Mouse (Mus musculus) hindbrain, embryonic 12.5 days (tissue): ENCODE measurements at regions not wholly inside any gene's neighbourhood (a gene's known extent, or its start where the extent isn't known, plus 50 kb on each side); places are given as distances from the start of the nearest gene placed in this dataset.
"Not testable (repeated sequence)": the region's sequence is repeated elsewhere in the genome, so short reads cannot be mapped to it uniquely, and the experiment has no call there.

Experiments used
- ATAC-seq: fragments of 200-750 bp; cut with Nextera tagmentation; 2 replicates; pipeline ENCODE4 v1.8.0; 2017; ENCODE audit warnings: moderate TSS enrichment; ENCODE audit not compliant: low FRiP score
- H3K27ac ChIP-seq: fragments of 300-500 bp; sonication (generic); 2 replicates; pipeline ENCODE4 v1.5.1; 2016; ENCODE audit warnings: mild to moderate bottlenecking
- H3K27me3 ChIP-seq: fragments of 300-500 bp; sonication (generic); 2 replicates; pipeline ENCODE4 v1.6.1; 2016; ENCODE audit warnings: mild to moderate bottlenecking
- H3K36me3 ChIP-seq: fragments of 300-500 bp; sonication (generic); 2 replicates; pipeline ENCODE4 v1.6.1; 2016; ENCODE audit warnings: mild to moderate bottlenecking
- H3K4me1 ChIP-seq: fragments of 300-500 bp; sonication (generic); 2 replicates; pipeline ENCODE4 v1.6.1; 2016
- H3K4me2 ChIP-seq: fragments of 300-500 bp; sonication (generic); replicated peaks from 2 replicates; pipeline ENCODE4 v1.6.1; 2016; ENCODE audit warnings: mild to moderate bottlenecking
- H3K4me3 ChIP-seq: fragments of 300-500 bp; sonication (generic); 2 replicates; pipeline ENCODE4 v1.5.1; 2016; ENCODE audit warnings: mild to moderate bottlenecking
- H3K9ac ChIP-seq: fragments of 300-500 bp; sonication (generic); 2 replicates; pipeline ENCODE4 v1.6.1; 2016; ENCODE audit warnings: mild to moderate bottlenecking, moderate library complexity
- H3K9me3 ChIP-seq: fragments of 300-500 bp; sonication (generic); replicated peaks from 2 replicates; pipeline ENCODE4 v1.6.1; 2016; ENCODE audit warnings: mild to moderate bottlenecking
- WGBS: fragments of 180-500 bp; shearing (Covaris S2); methylation state at CpG from one replicate; pipeline ENCODE4 v1.1.7; 2016; 5-methylcytosine and 5-hydroxymethylcytosine counted together

DNA sequence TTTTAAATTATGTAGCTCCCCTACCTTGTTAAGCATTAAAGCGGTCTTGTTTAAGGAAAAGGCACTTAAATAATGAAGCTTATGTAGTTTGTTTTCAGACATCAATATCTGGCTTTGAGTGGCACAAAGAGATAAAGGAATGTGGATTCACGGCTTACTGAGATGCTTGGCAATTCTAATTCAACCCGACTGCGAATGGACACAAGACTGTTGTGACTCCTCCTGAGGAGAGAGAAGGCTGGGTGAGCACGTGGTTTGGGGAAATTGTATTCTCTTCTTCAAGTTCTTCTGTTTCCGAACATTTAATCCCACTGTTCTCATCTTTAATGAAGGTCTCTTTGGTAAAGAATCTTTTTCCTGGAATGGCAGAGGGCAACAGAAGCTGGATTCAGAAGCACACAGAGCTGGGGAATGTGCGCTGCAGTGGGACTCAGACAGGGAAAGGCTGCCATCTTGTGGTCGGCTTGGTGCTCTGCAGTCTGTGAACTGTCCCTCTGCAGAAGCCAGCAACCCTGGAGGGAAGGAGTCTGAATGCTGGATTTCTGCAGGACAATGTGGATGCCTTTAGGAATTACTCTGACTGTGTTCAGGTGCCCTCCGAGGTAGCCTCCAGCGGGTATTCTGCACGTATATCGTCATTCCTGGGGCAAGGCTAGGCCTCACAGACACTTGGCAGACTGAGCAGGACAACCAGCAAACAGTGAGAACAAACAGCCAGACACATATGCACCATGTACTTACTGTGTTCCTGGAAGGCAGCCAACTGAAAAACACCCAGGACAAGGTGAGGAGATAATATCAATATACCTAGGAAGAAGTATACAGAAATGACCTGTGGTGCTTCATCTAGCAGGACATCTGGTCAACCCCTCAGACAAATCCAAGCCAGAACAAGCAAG lies 54.0 kb upstream of the Pax1 start:
- H3K4me1 ChIP-seq = no peaks in the 10 kb centered on the region
- no peak overlapping the region for H3K4me3 ChIP-seq
- peak overlapping the region; percentile 21; the same call in 1 of the 2 replicates for H3K4me2 ChIP-seq
- no peak overlapping the region for H3K9ac ChIP-seq
- no peaks in the 10 kb centered on the region for H3K9me3 ChIP-seq
- H3K27me3 ChIP-seq = peaks cover 29% of the 10 kb centered on the region
- H3K36me3 ChIP-seq = no peaks in the 10 kb centered on the region
- peak; percentile 87 for ATAC-seq
- 21% methylated on average over 12 of the region's 12 CpGs for WGBS
- H3K27ac ChIP-seq = no peak overlapping the region

DNA sequence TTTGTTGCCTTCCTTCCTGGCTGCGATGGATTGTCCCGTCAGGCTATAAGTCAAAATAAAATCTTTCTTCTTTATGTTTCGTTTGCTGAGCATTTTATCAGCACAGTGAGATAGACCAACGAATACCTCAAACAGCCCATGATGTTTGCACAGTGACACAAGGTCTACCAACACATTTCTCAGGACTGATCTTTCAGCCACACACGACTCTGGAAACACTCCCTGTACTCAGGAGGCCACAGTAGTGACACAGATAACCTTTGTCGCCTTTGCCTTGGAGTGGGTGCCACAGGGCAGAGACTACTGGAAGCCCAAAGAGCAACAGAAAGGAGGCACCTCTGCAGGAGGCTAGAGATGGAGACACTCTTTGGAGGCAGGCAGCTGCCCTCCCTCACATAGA lies 55.0 kb upstream of the Pax1 start:
- no peaks in the 10 kb centered on the region for H3K4me1 ChIP-seq
- no peaks in the 10 kb centered on the region for H3K9me3 ChIP-seq
- H3K36me3 ChIP-seq = no peaks in the 10 kb centered on the region
- 78% methylated on average over 6 of the region's 6 CpGs for WGBS
- H3K4me3 ChIP-seq = no peak overlapping the region
- ATAC-seq = no peak
- H3K27ac ChIP-seq = no peak overlapping the region
- no peak overlapping the region for H3K9ac ChIP-seq
- peaks cover 31% of the 10 kb centered on the region for H3K27me3 ChIP-seq
- no peak overlapping the region for H3K4me2 ChIP-seq

DNA sequence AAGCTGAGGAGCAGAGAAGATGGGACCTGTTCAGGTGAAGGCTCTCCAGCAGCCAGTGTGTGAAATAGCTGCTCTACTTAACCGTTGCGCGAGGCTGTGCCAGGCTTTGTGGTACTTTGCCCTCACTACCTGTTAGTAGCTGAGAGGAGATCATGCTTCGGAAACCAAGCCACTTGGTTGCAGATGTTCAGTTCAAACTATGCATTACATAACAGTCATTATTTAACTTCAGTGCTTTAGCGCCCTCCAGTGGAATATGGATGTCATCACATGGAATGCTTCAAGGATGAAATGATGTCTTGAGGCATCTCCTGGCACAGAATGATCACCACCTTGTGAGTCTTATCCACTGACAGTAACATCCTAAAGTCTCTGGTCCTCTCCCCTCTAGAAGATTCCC lies 56.5 kb upstream of the Pax1 start:
- no peak overlapping the region for H3K4me2 ChIP-seq
- H3K27me3 ChIP-seq = peaks cover 31% of the 10 kb centered on the region
- H3K4me3 ChIP-seq = no peak overlapping the region
- ATAC-seq = no peak
- H3K36me3 ChIP-seq = no peaks in the 10 kb centered on the region
- H3K4me1 ChIP-seq = no peaks in the 10 kb centered on the region
- H3K9me3 ChIP-seq = no peaks in the 10 kb centered on the region
- no peak overlapping the region for H3K27ac ChIP-seq
- 21% methylated on average over 5 of the region's 5 CpGs for WGBS
- H3K9ac ChIP-seq = no peak overlapping the region

DNA sequence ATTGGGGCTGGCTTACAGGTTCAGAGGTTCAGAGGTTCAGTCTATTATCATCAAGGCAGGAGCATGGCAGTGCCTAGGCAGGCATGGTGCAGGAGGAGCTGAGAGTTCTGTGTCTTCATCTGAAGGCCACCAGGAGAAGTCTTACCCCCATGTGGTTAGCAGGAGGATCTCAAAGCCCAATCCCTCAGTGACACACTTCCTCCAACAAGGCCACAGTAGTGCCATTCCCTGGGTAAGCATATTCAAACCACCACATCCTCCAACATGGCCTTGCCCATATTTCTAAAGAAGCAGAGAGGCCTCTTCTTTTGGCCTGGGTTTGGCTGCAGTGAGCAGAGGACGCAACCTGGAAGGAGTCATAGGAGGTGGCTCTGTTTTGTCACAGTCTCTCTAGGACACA lies 61.2 kb upstream of the Pax1 start:
- no peak for ATAC-seq
- peaks cover 10% of the 10 kb centered on the region for H3K27me3 ChIP-seq
- H3K27ac ChIP-seq = no peak overlapping the region
- H3K9me3 ChIP-seq = no peaks in the 10 kb centered on the region
- WGBS = 88% methylated on average over 1 of the region's 1 CpGs
- H3K9ac ChIP-seq = no peak overlapping the region
- H3K4me2 ChIP-seq = no peak overlapping the region
- H3K4me3 ChIP-seq = no peak overlapping the region
- no peaks in the 10 kb centered on the region for H3K36me3 ChIP-seq
- peaks cover 9% of the 10 kb centered on the region for H3K4me1 ChIP-seq

DNA sequence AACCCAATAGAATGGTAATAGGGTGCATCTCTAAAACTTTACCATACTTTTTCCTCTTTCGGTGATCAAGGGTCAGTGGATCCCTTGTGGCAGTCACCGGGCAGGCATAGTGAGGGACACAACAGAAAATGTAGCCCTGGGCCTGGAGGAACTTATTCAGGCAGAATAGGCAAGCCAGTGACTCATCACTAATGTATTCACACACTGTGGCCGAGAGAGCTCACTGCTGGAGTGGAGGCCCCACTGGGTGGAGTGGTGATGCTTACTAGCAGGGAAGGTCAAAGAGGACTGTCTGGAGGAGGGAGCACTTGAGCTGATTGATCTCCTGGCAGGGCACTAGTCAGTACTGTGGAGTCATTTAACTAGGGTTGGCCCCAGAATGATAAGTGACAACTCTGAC lies 62.4 kb upstream of the Pax1 start:
- H3K27ac ChIP-seq = no peak overlapping the region
- H3K4me2 ChIP-seq = no peak overlapping the region
- peaks cover 9% of the 10 kb centered on the region for H3K4me1 ChIP-seq
- no peaks in the 10 kb centered on the region for H3K9me3 ChIP-seq
- no peak overlapping the region for H3K4me3 ChIP-seq
- H3K36me3 ChIP-seq = no peaks in the 10 kb centered on the region
- no peak for ATAC-seq
- H3K27me3 ChIP-seq = peaks cover 7% of the 10 kb centered on the region
- 74% methylated on average over 3 of the region's 3 CpGs for WGBS
- H3K9ac ChIP-seq = no peak overlapping the region

DNA sequence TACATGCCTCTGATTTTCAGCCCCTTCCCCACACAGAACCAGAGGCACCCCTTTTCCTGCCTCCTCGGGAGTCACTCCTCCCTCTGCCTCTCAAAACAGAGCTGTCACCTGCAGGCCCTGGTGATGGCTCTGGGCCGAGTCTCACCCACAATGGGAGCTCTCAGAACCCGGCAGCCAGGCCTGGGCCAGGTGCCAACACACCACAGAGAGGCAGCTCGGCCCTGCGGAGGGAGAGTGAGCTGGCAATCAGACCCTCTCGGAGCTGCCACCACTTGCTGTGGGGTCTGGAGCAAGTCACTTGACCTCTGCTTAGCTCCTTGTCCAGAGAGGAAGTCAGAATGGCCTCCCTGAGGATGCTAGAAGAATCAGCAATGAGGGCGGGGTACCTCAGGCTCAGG lies 63.2 kb upstream of the Pax1 start:
- no peaks in the 10 kb centered on the region for H3K9me3 ChIP-seq
- peak; percentile 92 for ATAC-seq
- no peaks in the 10 kb centered on the region for H3K36me3 ChIP-seq
- H3K4me2 ChIP-seq = no peak overlapping the region
- 41% methylated on average over 7 of the region's 7 CpGs for WGBS
- H3K4me3 ChIP-seq = no peak overlapping the region
- peaks cover 9% of the 10 kb centered on the region for H3K4me1 ChIP-seq
- H3K27me3 ChIP-seq = peaks cover 4% of the 10 kb centered on the region; the same call in 1 of the 2 replicates
- H3K27ac ChIP-seq = 0 out of 2 replicates have a peak overlapping the region, but pooled peaks have one; percentile 8
- H3K9ac ChIP-seq = no peak overlapping the region

DNA sequence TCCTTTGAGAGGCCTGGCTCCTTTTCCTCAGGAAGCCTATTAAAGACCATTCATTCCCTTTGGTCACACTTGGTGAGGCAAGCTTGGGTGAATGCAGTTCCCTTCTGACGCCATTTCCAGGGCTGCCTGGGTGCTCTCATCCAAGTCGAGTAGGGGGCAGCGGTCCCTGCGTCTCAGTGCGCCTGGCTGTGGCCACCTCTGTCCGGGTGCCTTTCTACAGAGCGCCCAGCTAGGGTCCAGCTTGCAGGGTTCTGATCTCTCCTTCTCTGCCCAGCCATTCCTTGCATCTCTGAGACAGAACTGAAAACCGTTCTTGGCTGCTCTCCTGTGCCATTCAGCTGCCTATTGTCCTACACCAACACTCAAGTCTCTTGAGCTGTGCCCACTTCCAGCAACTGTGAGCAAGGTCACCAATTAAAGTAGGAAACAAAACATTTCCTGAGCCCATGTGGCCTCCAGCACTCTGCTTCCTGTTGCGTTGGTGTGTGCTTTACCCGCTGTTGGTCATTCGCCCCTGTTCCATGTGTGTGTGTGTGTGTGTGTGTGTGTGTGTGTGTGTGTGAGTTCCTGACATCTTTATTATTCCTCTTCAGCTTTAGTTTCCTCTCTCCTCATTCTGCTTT lies 63.7 kb upstream of the Pax1 start:
- H3K4me2 ChIP-seq = no peak overlapping the region
- peak; percentile 59 for ATAC-seq
- 0 out of 2 replicates have a peak overlapping the region, but pooled peaks have one; percentile 8 for H3K27ac ChIP-seq
- H3K36me3 ChIP-seq = no peaks in the 10 kb centered on the region
- H3K27me3 ChIP-seq = peaks cover 4% of the 10 kb centered on the region; the same call in 1 of the 2 replicates
- H3K4me1 ChIP-seq = peaks cover 9% of the 10 kb centered on the region
- H3K4me3 ChIP-seq = no peak overlapping the region
- no peak overlapping the region for H3K9ac ChIP-seq
- H3K9me3 ChIP-seq = no peaks in the 10 kb centered on the region
- 73% methylated on average over 11 of the region's 11 CpGs for WGBS

DNA sequence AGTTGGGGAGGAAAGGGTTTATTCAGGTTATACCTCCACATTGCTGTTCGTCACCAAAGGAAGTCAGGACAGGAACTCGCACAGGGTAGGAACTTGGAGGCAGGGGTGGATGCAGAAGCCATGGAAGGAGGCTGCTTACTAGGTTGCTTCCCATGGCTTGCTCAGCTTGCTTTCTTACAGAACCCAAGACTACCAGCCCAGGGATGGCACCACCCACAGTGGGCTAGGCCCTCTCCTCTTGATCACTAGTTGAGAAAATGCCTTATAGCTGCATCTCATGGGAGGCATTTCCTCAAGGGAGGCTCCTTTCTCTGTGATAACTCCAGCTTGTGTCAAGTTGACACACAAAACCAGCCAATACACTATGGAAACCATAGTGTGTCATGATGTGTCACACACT lies 66.8 kb upstream of the Pax1 start:
- H3K27ac ChIP-seq, H3K4me1 ChIP-seq, H3K36me3 ChIP-seq, H3K4me2 ChIP-seq, ATAC-seq, H3K9ac ChIP-seq, H3K9me3 ChIP-seq, H3K4me3 ChIP-seq, H3K27me3 ChIP-seq: not testable (repeated sequence)
- 83% methylated on average over 2 of the region's 2 CpGs for WGBS

DNA sequence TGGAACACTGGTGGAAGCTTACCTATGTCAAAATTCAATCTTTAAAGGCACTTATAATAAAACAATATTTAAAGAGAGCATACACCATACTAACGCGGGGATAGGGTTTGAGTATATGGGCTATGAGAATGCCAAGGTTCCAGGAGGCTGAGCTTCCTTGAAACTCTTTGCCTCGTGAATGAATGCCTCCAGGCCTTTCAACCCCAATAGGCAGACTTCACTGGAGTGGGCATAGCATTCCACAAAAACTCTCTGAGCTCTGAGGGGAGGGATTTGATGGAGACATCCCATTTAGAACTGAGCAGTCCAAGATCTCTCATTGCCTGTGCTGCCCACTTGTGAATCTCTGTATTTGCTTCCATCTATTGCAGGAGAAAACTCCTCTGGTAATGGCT lies 68.4 kb upstream of the Pax1 start:
- no peaks in the 10 kb centered on the region for H3K27me3 ChIP-seq
- no peak overlapping the region for H3K4me2 ChIP-seq
- H3K36me3 ChIP-seq = no peaks in the 10 kb centered on the region
- H3K27ac ChIP-seq = no peak overlapping the region
- ATAC-seq = no peak
- 62% methylated on average over 3 of the region's 3 CpGs for whole genome bisulfite sequencing
- no peaks in the 10 kb centered on the region for H3K9me3 ChIP-seq
- H3K4me1 ChIP-seq = peaks cover 7% of the 10 kb centered on the region
- H3K4me3 ChIP-seq = no peak overlapping the region
- H3K9ac ChIP-seq = no peak overlapping the region

DNA sequence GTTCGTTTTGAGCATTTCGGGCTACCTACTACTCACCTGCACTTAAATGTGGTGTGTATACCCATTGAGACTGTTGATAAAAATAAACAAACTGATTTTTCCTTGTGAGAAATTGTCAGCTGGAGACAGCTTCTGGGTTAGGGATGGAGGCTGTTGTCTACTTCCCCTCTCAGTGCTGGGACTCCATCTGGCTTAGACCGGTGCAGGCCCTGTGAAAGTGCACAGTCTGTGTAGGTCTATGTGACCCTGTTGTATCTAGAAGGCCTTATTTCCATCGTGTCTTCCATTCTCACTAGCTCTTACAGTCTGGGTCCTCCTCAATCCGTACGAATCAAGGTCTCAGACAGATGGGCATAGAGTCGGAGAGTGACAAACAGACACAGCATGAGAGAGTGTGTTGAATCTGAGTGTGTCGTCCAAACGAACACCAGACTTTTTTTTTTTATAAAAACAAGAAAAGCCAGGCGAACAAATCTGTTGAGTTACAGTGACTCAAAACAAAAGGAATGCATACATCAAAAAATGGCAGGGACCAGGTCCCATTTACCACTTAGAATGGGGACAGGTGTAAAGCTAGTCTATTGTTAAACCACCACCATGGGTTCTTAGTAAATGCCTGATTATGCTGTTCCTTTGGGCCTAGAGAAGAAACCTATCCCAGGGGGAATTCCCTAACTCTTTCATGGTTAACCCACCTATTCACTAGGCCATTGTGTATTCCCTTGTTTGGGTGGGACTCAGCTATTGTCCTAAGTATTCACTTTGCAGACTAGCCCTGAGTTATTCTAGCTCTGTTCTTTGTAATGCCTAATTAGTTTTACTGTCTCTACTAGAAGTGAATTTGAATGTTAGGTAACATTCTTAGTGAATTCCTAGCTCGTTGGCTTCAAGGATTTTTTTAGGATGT lies 69.1 kb upstream of the Pax1 start:
- no peak for ATAC-seq
- Histone ChIP-seq H3K36me3 (no peaks in the 10 kb centered on the region), H3K27me3 (no peaks in the 10 kb centered on the region)

DNA sequence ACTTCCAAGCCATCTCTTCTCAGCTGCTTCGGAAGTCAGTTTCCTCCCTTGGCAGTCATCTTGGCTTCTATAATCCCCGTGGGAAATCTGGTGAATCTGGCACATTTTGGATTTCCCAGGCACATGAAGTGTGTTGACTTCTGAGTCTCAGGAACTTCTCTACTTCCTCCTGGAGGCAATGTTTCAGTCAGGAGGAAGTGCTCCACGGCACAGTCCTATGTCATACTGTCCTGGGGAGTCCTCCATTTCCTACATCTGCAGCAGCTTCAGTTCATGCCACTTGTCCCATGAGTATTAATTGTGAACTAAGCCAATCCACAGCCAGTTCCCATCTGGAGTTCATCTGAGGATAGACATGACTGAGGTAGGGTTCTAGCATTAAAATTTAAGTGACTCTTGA lies 78.3 kb upstream of the Pax1 start:
- Histone ChIP-seq H3K4me2 (no peak overlapping the region), H3K27ac (no peak overlapping the region), H3K27me3 (no peaks in the 10 kb centered on the region), H3K4me1 (no peaks in the 10 kb centered on the region), H3K4me3 (no peak overlapping the region), H3K9me3 (no peaks in the 10 kb centered on the region), H3K36me3 (no peaks in the 10 kb centered on the region), H3K9ac (no peak overlapping the region)
- WGBS = 71% methylated on average over 3 of the region's 3 CpGs
- ATAC-seq = no peak

More for the DNA sequence above, 69.1 kb upstream of the Pax1 start:
- 48% methylated on average over 11 of the region's 11 CpGs for WGBS
- peaks cover under 1% of the 10 kb centered on the region; the same call in 1 of the 2 replicates for H3K4me1 ChIP-seq
- H3K9me3 ChIP-seq = no peaks in the 10 kb centered on the region
- no peak overlapping the region for H3K27ac ChIP-seq
- H3K4me2 ChIP-seq = no peak overlapping the region
- no peak overlapping the region for H3K9ac ChIP-seq
- H3K4me3 ChIP-seq = no peak overlapping the region

DNA sequence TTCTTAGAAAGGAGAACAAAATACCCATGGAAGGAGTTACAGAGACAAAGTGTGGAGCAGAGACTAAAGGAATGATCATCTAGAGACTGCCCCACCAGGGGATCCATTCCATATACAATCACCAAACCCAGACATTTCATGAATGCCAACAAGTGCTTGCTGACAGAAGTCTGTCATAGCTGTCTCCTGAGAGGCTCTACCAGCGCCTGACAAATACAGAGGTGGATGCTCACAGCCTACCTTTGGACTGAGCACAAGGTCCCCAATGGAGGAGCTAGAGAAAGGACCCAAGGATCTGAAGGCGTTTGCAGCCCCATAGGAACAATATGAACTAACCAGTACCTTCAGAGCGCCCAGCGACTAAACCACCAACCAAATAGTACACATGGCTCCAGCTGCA lies 83.6 kb upstream of the Nkx2-2 start:
- H3K36me3 ChIP-seq = no peaks in the 10 kb centered on the region
- no peaks in the 10 kb centered on the region for H3K9me3 ChIP-seq
- no peak overlapping the region for H3K4me3 ChIP-seq
- no peak for ATAC-seq
- H3K9ac ChIP-seq = no peak overlapping the region
- H3K27ac ChIP-seq = no peak overlapping the region
- H3K27me3 ChIP-seq = no peaks in the 10 kb centered on the region
- no peaks in the 10 kb centered on the region for H3K4me1 ChIP-seq
- H3K4me2 ChIP-seq = no peak overlapping the region
- 90% methylated on average over 4 of the region's 4 CpGs for WGBS
